Mouse (Mus musculus): ENCODE data around the gene Ptrh2.
A peak's percentile ranks its signal among the peaks of the same experiment; 100 is the strongest.

Gene Ptrh2

DNA sequence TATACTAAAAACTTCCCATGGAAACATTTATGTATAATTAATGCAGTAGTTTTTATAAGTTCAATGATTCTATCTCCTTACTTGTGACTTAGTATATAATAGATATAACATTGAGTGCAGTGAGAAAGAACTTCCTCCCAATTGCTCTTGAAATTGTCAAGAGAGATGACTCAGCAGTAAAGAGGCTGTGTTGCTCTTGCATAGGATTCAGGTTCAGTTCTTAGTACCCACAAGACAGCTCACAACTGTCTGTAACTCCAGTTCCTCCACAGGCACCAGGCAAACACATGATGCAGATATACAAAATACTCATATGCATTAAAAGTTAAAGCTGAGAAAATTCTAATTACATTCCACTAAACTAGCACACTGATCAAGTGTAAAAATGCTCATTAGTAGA lies 25.9 kb upstream of the Ptrh2 start:
- no peak for TF ChIP-seq GATA4 (IDR thresholded peaks at IDR 0.05; ENCODE audit: insufficient replicate concordance, low read length)

DNA sequence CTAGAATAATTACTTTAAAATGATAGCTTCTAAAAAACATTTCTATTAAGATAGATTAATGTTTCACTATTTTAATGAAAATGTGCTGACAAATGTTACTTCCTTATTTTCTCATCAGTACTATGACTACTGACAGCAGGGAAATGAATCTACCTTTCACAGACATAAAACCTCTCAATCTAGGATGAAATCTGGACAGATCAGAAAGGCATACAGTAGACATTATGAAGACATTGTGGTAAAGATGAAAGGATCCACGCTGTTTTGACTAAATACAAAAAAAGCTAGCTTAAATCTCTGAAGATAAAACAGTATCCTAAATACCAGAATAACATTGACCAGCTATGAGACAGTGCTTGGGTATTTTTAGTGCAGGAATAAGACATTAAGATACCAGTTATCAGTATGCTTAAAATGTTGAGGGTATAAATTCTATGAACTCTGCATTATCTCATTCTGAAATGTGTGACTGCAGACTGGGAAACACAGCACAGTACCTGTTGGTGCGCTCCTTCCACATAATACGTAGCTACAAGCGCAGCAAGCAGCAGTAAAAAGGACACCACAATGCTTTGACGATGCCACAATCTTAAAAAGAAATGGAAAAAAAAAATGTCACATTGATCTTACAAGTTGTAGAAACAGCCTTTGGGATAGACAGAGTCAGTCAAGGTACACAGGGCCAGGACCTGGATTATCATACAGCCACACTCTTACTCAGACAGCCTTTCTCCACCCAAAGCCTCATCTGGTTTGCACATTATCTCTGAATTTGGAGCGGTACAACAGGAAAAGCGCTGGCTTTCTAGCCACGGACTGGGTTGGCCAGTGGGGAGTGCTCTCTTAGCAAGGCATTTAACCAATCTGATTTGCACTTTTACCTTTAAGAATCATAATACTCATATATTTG lies 20.5 kb upstream of the Ptrh2 start:
- TF ChIP-seq GATA4 (IDR thresholded peaks at IDR 0.05; ENCODE audit: insufficient replicate concordance, low read length), result no peak

DNA sequence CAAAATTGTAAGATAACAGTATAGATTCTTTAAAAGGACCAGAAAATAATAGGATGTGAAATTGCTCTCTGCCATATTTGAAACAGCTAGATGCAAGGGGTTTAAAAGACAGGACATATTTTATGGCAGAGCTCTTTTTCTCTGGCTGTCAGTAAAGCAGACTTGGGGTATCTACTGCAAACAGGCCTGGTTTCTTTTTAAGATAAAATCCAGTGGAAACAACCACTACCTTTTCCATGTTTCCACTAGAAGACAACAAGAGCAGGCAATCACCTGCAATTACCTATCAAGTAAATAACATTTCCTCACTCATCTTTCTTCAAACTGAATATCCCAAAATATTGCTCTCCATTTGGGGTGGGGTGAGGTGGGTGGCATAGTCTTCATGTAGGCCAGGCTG lies 19.8 kb upstream of the Ptrh2 start:
- TF ChIP-seq GATA4 (IDR thresholded peaks at IDR 0.05; ENCODE audit: insufficient replicate concordance, low read length), result no peak

DNA sequence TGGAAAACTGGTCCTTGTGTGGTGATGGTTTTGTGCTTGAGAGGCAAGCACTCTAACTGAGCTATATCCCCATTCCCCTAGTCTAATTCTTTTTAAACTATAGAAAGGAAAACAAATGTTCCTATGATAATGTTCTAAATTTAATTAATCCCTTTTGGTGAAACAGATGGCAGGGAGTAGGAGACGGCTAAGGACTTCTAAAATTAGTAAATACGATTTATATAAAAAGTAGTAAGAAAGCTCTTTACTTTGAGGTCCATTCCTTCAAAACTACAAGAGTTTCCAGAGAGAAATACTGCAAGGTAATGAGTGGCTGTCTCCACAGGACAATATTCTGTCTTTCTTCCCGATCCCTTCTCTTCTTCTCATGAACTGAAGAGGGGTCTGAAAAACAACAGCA lies 19.4 kb upstream of the Ptrh2 start:
- no peak for TF ChIP-seq GATA4 (IDR thresholded peaks at IDR 0.05; ENCODE audit: insufficient replicate concordance, low read length)

DNA sequence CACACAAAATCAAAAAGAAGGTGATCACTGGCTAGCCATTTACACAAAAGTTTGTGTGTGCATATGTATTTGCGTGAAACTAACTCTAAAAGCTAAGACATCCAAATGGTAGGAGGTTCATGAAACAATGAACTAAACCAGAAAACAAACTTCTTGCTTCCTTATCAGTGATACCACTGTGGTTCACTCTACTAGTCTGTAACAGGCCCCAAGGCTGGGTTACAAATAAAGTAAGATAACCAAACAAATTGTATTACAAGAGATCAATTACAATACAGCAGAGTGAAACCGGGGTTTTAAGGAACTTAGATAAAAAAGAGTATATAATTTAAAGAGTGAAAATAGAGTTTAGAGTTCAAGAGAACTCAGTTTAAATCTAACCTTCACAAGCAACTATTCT lies 16.2 kb upstream of the Ptrh2 start:
- TF ChIP-seq GATA4 (IDR thresholded peaks at IDR 0.05; ENCODE audit: insufficient replicate concordance, low read length), result no peak

DNA sequence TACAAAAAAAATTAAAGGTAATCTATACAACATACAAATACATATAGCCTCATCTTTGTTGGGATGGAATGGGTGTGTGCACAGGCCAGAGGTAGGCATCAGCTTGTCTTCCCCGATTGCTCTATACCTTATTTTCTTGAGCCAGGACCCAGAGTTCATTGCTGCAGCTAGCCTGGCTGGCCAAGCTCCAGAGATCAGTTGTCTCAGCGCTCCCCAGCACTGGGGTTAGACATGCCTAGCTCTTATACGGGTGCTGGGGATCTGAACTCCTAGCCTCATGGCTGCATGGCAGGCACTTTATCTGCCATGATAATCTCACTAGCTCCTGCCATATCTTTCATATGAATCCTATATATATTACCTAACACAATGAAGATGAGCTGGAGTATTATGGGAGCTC lies 15.6 kb upstream of the Ptrh2 start:
- TF ChIP-seq GATA4 (IDR thresholded peaks at IDR 0.05; ENCODE audit: insufficient replicate concordance, low read length), result no peak

DNA sequence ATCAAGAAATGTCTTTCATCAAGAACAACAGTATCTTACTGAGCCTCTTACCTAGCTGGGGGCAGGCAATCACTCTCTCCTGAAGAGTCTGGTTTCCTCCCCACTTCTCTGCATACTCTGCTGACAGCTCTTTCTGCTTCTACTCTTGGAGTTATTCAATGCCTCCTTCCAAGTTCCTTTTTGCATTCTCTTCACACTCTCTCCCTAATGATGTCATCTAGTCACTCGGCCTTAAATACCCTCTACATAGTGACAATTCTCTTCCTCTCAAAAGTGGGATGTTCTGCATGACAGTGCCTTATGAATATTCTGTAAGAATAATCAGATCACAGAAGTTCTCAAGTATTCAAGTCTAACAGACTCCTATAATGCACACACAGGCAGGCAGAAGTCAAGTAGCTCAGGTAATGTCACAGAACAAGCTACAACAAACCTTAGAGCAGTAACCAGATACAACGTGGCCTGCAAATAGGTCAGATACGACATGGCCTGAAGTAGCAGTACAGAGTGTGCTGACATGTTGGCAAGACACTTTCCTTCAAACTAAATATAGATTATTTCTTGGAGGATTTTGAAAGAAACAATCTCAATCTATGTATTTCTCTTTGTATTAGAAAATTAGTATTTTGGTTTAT lies 12.6 kb upstream of the Ptrh2 start:
- TF ChIP-seq GATA4 (IDR thresholded peaks at IDR 0.05; ENCODE audit: insufficient replicate concordance, low read length), result no peak

DNA sequence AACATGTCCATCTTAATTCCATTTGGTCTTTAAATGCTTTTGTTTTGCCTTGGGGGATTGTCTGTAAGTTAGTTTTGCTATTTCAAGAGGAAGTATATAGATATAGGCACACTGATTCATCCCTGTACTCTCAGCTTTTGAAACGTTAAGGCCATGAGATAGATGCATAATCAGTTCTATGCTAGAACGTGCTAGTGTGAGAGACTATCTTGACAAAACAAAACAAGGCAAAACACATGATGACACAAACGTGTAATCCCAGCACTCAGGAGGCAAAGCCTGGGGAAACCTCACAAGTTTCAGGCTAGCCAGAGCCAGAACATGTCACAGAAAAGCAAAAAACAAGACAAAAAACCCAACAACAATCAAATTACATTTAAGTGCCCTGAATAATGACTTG lies 11.0 kb upstream of the Ptrh2 start:
- no peak for TF ChIP-seq GATA4 (IDR thresholded peaks at IDR 0.05; ENCODE audit: insufficient replicate concordance, low read length)

DNA sequence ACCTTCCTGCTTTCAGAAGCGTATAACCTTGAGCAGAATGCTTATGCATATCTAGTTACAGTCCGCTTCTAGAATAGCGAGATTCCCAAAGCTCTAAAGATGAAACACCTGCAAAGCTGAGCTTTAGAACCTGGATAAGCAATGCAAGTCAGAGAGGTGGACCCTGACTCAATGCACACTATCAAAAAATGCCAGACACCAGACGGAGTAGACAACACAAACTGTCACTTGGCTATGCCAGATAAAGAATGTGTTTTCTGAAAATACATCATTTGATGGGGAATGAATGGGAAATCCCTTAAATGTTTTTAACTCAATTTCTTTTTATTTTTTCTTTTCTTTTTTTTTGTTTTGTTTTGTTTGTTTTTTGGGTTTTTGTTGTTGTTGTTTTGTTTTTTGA lies 8.3 kb upstream of the Ptrh2 start:
- TF ChIP-seq GATA4 (IDR thresholded peaks at IDR 0.05; ENCODE audit: insufficient replicate concordance, low read length), result no peak

DNA sequence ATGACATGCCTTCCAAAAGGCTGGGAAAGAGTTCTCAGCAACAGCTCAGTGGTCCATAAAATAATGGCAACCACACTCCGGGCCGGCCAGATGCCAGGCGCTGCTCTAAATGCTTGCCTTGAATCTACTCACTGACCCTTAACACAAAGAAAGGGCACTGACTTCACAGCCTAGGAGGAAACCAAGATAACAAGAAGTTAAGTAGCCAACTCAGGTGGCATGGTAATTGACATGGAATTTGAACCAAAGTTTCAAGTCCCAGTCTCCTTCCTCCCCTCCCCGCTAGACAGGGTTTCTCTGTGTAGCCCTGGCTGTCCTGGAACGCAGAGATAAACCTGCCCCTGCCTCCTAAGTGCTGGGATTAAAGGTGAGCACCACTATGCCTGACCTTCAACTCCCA lies 4.8 kb upstream of the Ptrh2 start:
- TF ChIP-seq GATA4 (IDR thresholded peaks at IDR 0.05; ENCODE audit: insufficient replicate concordance, low read length), result 0 out of 2 replicates have a peak, but pooled peaks have one; percentile 17

DNA sequence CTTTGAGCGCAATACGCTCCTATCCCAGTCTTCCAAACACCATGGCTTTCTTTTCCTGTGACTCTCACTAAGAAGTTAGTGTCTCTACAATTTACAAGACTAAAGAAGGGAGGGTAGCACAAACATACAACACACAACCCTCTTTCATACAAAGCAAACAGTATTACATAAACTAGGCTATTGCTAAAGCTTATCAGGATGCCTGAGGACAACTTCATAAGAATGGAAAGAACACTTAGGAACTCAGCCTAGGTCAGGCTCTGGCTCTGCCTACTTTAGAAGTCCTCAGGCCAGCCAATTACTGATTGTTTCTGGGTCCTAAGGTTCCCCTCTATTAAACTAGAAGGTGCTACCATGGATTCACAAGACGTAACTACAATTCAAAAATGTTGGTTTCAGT lies 3.1 kb upstream of the Ptrh2 start:
- no peak for TF ChIP-seq GATA4 (IDR thresholded peaks at IDR 0.05; ENCODE audit: insufficient replicate concordance, low read length)

DNA sequence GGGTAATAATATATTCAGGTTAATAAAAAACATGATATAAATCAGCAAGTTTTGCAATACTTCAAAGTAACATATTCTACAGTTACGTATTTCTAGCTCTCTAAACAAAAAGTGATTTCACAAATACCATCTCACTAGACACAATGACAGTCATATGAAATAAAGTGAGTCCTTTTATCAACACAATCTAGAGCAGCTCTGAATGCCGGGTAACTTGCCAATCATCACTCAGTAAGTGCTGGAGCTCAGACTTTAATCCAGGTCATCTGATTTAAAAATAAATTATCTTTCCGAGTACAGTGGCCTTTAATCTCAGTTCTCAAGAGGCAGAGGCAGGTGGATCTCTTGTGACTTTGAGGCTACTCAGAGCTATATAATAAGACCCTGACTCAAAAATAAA lies 2.4 kb upstream of the Ptrh2 start:
- TF ChIP-seq GATA4 (IDR thresholded peaks at IDR 0.05; ENCODE audit: insufficient replicate concordance, low read length), result peak; percentile 47; the same call in 1 of the 2 replicates

DNA sequence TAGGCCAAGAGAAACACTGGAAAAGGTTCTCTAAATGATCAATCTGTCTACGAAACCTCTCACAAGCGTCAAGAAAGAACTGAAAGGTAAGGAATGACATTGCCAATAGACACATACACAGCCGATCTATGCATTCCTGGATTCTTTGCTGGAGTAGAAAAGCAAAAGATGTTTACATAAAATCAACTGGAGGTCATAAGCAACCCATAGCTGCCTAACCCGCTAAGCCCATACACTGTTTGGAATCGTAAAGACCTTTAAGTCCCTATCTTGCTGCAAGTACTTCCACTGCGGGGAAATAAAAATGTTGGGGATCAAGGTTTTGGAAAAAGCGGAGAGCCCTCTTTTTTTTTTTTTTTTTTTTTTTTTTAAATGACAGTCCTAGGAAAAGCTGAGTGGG lies 924 bp upstream of the Ptrh2 start:
- TF ChIP-seq GATA4 (IDR thresholded peaks at IDR 0.05; ENCODE audit: insufficient replicate concordance, low read length), result no peak

DNA sequence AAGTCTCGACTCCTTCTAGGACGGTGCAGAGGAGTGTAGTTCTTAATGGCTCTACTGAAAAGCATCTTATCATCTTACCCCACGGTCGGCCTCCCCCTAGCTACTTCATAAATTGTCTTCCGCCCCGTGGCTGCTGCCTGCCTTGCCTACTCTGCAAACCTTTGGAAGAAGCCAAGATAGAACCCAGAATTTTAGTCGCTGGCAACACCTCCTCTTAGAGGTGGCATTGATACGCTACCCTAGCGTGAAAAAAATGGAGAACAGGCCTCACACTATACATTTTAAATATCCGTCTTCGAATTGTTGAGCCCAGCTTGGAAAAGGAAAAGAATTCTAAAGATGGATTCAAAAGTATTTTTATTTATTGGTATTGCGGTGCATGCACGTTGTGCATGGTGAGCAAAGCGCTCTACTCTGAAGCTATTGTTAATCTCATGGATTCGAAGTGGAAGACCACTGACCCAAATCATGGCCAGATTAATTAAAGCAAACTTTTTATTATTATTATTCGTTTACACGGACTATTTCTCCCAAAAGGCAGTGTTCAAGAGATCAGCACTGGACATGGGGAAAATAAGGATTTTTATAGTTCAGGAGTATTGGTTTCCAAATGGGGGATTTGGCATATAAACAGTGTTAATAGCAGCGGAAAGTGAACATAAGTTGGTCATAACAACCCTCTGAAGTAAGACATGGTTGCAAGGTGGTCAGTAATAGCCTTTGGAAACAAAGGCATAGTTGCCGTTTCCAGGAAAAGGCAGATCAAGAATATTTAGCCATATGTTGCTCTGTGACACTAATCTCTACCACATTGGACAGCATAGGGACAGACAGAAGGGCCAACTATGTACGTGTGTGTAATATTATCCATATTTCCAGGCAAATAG lies 584 bp downstream of the Ptrh2 start:
- no peak for TF ChIP-seq GATA4 (IDR thresholded peaks at IDR 0.05; ENCODE audit: insufficient replicate concordance, low read length)

DNA sequence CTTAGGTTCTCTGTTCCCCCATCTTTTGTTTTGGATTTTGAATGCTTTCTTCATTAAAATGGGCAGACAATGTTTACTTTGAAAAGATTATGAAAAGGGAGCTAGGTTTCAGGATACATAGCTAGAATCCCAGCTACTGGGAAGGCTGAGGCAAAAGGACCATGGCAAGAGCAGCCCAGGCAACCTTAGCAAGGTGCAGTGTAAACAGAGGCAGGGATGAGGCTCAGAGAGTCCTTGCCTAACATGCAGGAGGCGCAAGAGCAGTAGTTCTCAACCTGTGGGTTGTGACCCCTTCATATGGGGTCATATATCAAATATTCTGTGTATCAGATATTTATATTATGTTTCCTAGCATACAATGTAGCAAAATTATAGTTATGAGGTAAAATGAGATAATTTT lies 1.6 kb downstream of the Ptrh2 start:
- no peak for TF ChIP-seq GATA4 (IDR thresholded peaks at IDR 0.05; ENCODE audit: insufficient replicate concordance, low read length)

DNA sequence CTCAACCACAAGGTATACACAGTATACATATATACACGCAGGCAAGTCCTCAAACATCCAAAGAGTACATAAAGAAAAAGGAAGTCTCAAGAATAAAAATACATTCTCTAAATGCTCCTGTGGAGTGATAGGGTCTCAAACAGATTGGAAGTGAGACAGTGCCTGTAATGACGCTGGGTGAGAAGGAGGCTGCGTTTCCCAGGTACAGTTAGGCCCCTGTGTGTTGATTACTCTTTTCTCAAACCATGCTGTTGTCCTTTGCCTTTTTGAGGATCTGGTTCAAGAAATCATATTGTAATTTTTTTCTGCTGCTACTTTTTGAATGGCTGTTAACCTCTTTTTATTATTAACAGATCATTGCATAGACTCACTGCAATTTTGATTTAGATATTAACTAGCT lies 6.6 kb downstream of the Ptrh2 start:
- TF ChIP-seq GATA4 (IDR thresholded peaks at IDR 0.05; ENCODE audit: insufficient replicate concordance, low read length), result no peak

All from liver, adult (tissue).